Mouse (Mus musculus) spleen, embryonic (tissue): ENCODE measurements at regions not wholly inside any gene's neighbourhood (a gene's known extent, or its start where the extent isn't known, plus 50 kb on each side); places are given as distances from the start of the nearest gene placed in this dataset.

Experiments
- CTCF ChIA-PET: fragments of 350-600 bp; sonication (Branson Sonifier 250); formaldehyde crosslinking; loops from one replicate; lab custom pipeline; 2022; lab: Charles Lee

DNA sequence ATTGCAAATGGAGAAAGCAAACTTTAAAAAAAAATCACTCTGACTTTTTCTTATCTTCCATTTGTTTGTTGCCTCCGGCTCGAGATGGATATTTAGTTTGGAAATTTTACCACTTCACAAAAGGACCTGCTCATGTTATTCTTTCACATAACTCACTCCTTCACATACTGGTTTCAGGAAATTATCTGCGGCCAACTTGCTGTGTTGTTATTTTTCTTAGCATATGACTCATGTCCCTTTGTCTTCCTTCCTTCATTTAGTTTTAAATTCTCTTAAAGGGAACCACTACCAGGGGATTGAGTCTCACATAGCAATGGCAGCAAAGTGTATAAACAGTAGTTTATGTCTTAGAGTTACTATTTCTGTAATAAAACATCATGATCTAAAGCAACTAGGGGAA, 217.8 kb downstream of the Ahr start:
- CTCF ChIA-PET, result no interaction called here

DNA sequence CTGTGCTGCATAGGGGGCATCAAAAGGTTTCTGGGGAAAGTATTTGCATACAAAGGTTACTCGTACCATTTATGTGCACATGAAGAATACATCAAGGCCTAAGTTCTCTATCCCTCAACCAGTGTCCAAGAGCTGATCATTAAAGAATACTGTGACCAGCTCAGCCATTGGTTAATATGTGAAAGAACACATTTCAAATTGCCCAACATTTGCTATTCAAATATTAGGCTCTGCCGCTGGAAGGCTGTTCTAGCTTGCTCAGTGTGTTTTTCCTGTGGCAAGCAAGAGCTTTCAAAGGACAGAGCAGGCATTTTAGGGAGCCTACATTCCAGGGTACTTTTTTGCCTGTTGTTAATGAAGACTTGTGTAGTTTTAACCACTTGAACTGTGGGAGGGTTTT, 220.8 kb downstream of the Ahr start:
- CTCF ChIA-PET, result no interaction called here

DNA sequence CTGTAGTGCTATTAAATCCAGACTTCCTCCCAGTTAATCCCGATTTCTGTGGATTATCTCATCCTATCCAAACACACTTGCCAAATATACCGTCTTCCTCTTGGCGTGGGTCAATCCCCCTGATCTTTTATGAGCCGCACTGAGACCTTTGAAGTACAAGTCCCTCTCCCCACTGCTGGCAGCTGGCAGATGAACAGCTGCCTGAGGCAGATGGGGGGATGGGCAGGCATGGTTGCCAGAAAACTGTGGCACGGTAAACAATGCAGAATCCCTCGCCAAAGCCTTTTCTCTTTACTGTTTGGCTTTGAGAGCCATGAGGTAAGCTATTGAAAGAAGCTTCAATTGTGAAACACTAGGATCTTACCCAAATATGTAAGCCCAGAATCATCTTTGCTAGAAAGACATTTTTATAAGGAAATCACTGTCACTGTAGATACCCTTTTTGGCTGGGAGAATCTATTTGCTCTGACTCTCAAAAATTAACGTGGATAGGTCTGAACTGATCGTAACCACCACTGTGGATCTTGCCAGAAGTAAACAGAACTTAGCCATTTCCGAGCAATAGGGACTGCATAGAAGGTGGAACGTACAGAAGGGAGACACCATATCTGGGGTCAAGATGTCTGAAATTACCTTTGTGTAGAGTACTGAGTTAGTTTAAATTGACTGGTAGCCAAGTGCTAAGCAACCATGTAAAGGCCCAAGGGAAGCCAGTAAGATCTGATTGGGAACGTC, 221.5 kb downstream of the Ahr start:
- CTCF ChIA-PET, result no interaction called here

DNA sequence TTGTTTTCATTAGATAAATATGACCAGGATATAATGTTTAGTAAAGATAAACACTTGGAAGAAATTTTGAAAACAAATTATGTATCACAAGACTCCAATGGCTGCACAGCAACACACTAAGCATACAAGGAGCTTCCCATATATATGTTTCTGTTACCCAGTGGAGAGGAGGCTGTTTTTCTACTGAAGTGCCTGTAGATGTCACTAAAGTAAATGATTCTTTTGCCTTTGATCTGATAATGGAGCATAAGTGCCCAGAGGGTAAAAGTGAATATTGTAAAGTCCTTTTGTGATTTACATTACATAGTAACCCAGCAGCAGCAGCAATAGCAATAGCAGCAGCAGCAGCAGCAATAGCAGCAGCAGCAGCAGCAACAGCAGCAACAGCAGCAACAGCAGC, 226.3 kb downstream of the Ahr start:
- CTCF ChIA-PET, result no interaction called here

DNA sequence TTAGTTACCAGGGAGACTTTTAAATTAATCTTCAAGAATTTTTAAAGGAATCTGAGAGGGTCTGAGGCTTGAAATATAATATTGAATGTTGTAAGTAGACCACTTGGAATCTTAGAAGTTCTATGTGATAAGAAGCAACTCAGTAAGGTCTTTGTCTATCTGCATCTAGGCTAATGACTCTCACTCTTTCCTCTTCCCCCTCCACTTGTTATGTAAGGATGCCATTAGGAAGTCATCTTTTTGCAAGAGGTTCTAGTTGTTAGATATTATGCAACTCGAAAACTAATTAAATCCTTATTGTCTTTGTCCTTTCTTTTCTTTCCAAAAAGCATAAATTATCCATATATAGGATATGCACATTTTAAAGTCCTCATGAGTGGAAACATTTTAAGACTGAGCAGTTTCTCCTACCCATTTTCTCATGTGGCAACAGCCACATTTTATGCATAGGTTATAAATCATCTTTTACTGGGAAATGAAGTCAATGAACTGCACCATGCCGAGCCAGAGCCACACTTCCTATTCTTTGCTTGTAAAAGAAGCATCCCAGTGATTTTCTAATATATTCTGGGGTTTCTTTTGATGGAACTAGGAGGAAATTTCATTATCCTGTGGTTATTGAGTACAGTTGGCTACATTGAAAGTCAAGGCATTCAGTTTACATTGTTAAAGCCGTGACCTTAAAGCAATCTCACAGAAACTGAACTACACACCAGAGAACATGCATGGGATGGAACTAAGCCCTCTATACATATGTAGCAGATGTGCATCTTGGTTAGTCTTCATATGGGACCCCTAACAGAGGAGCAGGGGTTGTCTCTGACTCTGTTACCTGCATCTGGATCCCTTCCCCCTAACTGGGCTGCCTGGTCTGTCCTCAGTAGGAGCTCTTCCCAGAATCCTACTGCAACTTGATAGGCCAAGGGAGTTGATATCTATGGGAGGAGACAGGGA, 230.8 kb downstream of the Ahr start:
- CTCF ChIA-PET, result no interaction called here

DNA sequence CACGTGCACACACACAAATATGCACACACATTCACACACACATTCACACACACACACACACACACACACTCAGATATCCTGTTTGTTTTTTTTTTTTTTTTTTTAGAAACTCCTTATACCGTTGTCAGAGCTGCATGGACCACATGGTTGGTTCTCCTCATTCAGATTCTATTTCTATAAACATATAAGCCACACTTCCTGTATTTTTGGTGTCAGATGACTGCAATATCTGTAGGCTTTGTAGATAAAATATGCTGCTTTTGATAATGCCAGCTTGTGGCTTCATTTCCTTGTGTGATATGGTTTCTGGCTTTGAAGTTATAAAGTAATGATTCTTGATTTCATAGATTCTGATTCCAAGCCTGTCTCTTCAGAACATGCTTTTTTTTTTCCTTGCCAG, 231.7 kb downstream of the Ahr start:
- CTCF ChIA-PET, result no interaction called here

DNA sequence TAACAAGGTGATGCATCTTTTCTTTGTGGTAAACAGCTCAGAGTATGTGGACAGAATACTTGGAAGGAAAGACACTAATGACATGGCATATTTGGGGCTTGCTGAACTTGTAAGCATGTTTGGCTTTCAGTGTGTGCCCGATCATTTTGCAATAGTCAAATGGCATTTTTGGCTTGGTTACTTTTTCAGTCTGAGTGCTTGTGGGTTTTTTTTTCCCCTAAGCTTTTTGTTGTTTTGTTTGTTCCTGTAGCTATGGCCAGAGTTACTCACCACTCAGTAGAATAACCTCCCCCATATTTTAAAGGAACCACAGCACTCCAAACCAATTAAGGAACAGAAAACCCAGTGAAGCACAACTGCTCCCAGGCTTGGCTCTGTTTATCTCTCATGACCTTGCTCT, 240.2 kb downstream of the Ahr start:
- CTCF ChIA-PET, result no interaction called here

DNA sequence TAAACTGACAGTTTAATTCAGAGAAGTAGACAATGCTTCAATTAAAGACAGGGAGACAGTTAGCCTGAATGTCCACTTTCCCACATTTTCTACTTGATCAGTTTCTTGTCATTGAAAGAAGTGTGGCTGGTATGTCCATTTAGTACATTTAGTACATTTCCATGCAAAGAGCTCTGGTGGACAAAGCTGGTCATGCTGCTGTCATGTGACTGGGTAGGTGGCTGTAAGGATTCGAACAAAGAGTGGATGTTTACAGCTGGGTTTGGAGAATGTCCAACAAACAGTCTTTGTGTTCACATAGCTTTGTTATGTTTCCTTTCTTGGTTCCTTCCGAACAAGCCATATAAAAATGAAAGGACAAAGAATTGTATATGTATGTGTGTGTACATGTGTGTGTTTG, 241.3 kb downstream of the Ahr start:
- CTCF ChIA-PET, result no interaction called here

DNA sequence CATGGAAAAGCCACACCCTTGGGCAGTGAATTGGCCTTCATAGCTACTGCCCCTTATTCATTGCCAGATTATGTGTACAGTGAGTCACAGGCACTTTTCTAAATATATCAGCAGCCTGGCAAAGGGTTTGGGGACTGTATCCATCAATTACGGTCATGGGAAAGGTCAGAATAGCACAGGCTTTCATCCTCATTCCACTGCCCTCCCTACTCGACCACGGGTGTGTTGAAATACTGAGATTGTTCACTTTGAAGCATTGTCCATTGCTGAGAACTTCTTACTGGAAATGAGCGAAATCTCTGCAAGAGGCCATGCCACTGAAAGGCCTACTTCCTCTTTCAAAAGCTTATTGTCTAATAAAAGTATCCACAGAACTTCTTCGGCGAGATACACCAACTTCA, 242.9 kb downstream of the Ahr start:
- CTCF ChIA-PET, result no interaction called here

DNA sequence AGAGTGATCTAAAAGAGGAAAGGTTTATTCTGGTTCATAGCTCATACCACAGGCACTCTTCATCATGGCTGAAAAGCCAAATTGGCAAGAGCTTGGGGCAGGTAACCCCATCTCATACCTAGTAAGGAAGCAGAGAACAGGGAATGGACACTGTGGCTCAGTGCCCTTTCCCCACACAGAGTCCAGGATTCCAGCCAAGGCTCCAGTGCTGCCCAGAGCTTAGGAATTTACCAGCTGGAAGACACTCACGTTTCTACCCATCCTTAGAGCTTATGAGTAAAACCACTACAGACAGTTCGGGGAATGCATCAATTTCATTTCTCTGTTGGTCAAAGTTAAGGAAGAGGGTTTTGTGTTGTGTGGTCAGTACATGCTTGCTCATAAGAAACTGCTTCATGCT, 241.0 kb downstream of the Snx13 start:
- CTCF ChIA-PET, result no interaction called here

DNA sequence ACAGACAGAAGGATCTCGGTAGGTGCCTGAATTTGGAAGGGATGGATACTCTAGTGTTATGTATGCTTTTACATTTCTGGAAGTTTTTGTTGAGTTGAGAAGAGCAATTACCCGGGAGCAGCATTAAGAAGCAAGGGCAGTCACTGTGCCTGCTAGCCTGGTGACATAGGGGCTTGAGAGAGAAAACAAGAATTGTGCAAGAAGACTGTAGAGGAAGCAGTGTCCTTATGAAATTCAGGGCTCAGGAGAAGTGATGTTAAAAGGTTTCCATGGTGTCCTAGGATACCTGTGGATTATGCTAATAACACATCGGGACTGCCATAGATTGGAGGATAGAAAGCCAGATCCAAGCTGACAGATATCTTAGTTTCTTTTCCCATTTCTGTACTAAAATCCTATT, 240.6 kb downstream of the Snx13 start:
- CTCF ChIA-PET, result no interaction called here

DNA sequence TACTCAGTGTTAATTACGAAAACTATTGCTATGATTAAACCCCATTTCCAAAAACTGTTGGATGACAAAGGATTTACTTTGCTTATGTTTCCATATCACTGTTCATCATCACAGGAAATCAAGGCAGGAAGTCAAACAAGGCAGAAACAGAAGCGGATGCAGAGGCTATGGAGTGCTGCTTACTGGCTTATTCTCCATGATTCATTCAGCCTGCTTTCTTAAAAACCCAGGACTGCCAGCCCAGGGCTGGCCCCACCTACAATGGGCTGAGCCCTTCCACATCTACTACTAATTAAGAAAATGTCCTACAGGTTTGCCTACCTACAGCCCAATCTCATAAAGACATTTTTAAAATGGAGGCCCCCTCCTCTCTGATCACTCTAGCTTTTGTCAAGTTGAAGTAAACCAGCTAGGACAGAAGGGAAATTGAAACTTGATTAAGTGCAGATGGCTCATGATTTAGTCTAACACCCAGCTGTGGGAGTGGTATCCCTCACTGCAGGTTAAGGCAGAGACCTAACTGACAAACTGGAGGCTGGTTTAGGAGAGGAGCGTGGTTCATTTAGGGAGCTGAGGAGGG, 240.1 kb downstream of the Snx13 start:
- CTCF ChIA-PET, result no interaction called here

DNA sequence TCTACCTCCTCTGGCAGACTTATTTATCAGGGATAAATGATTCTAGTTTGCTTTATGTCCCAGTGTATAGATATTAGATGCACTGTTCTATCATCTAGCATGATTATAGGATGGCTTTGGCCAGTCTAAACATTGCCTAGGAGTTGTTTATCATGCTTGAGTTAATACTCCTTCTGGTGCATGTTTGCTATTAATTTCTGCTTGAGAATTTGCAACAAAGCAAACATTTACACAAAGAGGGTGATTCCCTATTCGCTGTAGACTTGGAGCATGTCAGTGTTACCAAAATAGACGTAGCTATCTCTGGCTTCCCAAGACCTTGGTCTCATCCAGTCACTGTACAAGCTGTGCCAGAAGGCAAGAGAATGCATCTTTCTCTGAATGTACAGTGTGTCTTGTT, 237.4 kb downstream of the Snx13 start:
- CTCF ChIA-PET, result no interaction called here

DNA sequence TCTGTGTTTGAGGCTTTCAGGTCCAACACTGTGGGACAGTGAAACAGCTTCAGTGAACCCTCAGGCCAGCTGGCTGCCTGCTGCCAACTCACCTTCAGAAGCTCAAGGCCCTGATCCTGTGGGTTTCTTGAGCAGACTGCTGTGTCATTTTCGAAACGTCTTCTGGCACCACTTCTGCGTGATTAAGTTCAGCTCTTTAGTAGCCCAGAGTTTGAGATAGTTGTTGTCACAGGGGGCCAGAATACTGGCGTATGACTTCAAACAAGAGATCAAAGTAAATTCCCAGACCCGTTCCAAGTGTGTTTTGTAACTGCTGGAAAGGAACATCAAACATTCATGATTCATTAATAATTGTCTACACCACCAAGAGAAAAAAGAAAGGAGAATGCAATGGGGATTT, 236.9 kb downstream of the Snx13 start:
- CTCF ChIA-PET, result no interaction called here

DNA sequence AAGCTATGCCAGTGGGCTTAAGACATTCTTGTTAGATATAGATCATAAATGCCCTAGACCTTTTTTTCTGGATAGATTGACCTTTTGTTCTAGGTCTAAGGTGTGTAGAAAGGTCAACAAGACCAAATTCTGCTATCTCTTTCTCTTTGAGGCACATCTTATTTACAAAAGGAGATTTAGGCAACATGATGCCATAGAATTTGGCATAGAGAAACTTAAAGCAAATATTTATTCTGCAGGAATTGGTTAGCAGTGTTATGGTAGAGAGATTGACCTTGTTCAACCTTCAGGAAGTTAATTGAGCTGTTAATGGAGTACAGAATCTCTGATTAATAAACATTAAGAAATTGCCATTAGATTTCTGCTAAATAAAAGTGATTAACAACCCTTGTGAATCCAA, 236.4 kb downstream of the Snx13 start:
- CTCF ChIA-PET, result no interaction called here

DNA sequence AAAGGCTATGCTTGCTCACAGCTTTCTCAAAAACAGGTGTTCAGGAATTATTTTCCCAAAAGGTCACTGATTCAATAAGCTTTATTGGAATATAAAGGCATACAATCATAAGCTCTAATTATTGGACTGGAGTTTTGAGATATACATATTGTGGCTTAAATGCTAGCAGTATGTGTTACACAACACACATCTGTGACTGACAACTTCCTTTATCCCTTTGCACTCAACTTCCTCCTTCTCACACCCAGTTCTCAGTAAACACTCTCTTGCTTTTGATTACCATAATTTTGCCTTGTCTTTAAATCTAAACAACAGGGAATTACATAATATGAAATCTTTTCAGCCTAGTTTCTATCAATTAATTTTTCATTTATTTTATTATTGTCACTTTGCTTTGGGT, 222.5 kb downstream of the Snx13 start:
- CTCF ChIA-PET, result no interaction called here

DNA sequence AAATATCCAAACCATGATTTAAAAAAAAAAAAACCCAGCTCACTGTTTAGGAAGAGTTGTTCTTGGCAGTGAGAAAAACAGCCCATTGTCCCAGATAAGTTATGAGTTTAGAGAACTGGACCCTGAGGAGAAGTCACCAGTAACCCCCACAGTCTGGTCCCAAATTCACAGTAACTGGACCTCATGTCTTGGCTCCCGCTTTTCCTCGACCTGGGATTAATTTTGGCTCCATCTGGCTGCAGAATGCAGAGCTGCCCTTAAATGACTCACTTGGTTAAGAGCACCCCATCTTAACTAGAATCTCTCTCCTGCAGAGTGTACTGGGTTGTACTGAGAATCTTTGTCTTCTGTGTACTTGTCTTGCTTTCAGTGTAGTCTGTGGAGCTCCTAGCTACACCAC, 221.0 kb downstream of the Snx13 start:
- CTCF ChIA-PET, result no interaction called here

DNA sequence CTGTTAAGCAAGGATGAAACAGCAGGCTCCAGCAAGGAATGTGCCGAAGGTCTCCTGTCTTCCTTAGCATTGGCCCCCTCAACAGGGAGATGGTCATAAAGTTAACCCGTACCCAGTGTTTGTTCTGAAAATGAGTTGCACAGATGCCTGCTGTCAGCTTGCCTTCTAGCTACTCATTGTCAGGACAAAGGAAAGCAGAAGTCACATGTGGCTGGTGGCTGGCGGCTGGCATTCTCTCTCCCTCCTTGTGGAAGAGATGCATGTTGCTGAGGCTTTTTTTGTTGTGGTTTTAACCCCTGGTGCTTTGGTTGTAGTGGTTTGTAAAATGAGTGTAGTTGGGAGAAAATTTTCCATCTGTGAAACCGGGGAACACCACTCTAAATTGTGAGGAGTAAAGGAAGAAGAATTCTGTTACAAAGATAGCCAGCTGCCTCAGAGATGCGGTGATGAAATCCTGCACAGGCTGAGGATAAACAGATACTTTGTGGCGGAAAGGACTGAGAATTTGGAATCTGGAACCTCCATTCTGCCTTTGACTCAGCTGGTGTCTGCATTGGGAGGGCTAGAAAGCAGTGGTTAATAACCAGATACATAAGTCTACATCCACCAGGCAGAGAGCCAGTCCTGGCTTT, 220.2 kb downstream of the Snx13 start:
- CTCF ChIA-PET, result no interaction called here

DNA sequence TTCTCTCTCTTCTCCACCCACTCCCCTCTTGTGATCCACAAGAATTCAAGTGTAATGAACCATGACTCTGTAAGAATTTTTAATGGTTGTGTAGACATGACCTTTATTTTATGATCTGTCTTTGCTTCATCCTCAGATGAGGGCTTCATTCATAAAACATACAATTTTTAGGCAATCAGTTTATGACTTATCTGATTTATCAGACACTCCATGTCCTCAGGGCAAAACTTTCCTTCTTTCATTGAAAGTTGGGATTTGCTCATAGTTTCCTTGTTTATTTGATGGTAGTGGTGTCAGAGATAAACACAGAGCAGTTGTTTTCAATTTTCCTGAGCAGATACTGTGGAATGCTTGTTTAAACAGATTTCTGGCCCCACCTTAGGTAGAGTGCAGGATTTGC, 212.8 kb downstream of the Snx13 start:
- CTCF ChIA-PET, result no interaction called here

DNA sequence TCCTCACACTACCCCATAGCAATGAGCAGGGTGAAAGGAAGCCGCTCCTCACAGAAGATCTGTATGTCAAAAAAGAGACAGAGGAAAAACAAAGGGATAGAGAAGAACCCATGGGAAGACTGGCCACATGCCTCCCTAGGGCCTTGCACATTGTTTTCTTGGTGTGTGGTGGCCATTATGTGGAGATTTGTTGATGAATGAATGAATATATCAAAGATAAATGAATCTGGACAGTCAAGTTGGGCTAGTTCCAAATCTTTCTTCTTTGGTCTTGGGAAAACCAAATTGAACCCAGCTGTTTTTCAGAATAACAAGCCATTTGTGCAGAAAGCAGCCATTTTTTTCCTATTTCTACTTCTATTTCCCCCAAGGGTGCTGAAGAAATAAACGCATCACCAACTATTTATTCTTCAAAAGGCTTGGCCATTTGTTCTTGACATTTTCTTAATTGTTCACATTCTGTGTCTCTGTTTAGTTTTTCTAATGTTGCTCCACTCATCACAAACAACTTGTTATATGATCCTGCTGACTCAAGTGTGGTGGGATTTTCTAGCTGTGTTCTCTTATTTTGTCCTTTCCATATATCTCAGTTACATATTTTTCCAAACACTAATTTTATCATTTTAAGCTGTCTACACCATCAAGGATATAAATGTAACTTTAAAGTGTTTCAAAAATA, 208.9 kb downstream of the Snx13 start:
- CTCF ChIA-PET, result no interaction called here

DNA sequence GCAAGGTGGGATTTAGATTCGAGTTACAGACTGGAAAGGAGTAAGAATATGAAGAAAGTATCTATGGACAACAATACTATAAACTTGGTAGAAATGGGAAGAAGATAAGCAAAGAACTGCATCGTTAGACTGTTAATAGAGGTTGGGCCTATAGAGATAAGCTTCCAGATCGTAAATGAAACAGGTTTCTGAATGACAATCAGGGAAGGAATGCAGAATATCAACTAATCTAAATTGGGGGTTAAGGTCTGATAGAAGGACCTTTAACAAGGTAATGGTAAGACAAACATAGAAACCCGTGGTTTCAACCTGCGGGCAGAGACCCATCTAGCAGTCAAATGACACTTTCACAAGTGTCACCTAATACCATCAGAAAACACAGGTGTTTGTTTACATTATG, 201.5 kb downstream of the Snx13 start:
- CTCF ChIA-PET, result no interaction called here
